Mouse (Mus musculus) activated CD4-positive, CD25-positive, alpha-beta regulatory T cell, adult 4 months (primary cell): ENCODE results near the gene Trim44. TPM values are rescaled to one million over a fixed set of nuclear protein-coding genes. Genes with fewer than 3 reads are reported as not detected.

Experiments
- ATAC-seq: one replicate; pipeline ENCODE4 v1.8.0; 2017
- polyA plus RNA-seq, 2 experiments: library from polyadenylated mRNA; unstranded; fragments of 100-300 nt; shearing (Covaris generic); gene quantifications; one replicate each; pipeline ENCODE4 v1.2.1; 2017

The Trim44 gene
- polyA plus RNA-seq, 2 experiments from 2014 or later: 5.7 to 6.8 TPM

DNA sequence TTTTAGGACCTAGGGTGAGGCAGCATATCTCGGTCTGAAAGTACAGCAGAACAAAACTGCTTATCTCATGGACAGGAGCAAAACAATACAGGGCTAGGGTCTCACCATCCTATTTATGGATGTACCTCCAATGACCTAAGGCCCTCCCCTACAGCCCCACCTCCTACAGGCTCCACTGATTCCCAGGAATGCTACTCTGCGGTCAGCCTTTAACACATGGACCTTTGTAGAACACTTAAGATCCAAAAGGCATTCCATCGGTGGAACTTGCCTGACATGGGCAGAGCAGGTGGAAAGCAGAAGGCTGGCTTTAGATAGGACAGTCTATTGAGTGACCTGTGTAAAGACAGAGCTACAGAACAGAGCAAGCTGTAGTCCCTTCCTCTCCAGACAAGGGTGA lies 120.3 kb downstream of the Trim44 start:
- ATAC-seq: no peak

DNA sequence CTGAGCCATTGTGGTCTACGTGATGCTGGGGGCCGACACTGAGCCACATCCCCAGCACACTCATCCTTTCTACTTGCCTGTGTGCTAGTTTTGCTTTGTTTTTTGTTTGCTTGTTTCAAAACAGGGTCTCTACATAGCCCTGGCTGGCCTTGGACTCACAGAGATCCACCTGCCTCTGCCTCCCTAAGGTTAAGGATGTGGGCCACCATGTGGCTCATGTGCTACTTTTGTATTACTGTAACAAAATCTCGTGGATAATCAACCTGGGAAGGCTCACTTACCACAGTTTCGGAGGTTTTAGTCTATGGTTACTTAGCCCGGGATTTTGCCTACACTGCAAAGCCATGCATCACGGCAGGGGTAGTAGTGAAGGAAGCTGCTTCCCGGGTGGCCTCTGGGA lies 125.5 kb downstream of the Trim44 start:
- no peak for ATAC-seq

DNA sequence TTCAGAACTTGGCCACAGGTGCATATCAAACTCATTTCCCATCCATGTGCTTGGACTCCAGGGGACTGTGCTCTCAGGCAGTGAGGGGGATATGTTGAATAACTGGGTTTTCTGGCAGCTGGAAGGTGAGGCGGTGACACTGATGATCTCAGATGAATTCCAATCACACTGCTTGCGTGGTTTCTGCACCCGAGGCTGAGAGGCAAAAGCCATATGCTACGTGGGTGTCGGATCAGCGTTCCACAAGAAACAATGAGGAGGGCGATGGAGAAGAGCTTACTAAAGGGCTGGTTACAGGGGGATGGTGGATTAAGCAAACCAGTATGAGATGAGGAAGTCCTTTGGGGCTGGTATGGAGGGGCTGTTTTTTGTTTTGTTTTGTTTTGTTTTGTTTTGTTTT lies 127.8 kb downstream of the Trim44 start:
- ATAC-seq: no peak

GRCm38 (mm10) chr2:102277946-102278345 lies 129.7 kb downstream of the Trim44 start:
- no peak for ATAC-seq

- ATAC-seq: no peak
These were observed 134.3 kb downstream of the Trim44 start for GRCm38 (mm10) chr2:102273280-102273679.

- no peak for ATAC-seq
These were observed 139.9 kb downstream of the Trim44 start for GRCm38 (mm10) chr2:102267582-102268339.

DNA sequence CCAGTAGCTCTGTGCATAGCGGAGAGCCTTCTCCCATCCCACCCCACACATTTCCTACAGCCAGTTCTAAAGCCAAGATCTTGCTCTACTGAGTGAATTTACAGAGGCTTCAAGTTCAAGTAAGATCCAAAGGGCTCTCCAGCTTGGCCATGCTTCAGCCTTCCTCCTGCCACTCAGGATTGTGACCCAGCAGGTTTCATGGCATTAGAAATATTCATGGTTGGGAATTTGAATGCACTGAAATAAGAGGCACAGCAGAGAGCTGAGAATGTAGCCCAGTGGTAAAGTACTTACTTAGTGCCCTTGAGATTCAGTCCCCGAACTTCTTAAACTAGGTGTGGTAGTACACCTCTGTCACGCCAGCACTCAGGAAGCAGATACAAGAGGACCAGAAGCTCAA lies 140.7 kb downstream of the Trim44 start:
- no peak for ATAC-seq

DNA sequence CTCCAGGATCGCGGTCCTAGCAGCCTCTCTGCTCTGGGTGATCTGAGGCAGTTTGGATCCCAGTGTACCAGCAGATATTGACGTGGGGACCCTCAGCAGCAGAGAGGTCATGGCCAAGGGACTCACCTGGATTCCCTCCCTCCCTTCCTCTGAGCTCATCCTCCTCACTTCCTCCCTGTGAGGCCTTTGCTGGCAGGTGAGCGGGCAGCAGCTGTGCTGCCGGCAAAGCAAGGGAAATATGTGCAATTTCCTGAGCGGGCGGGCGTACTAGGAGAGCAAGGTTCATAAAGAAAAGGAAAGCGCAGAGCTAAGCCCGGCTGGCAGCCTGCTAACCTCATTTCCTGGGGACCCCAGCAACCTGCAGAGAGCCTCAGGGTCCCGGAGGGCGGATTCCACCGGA lies 148.5 kb downstream of the Trim44 start:
- ATAC-seq: peak; percentile 49

GRCm38 (mm10) chr2:102258682-102259081 lies 148.9 kb downstream of the Trim44 start:
- ATAC-seq: no peak

GRCm38 (mm10) chr2:102257964-102258605 lies 149.5 kb downstream of the Trim44 start:
- ATAC-seq: peak; percentile 53

DNA sequence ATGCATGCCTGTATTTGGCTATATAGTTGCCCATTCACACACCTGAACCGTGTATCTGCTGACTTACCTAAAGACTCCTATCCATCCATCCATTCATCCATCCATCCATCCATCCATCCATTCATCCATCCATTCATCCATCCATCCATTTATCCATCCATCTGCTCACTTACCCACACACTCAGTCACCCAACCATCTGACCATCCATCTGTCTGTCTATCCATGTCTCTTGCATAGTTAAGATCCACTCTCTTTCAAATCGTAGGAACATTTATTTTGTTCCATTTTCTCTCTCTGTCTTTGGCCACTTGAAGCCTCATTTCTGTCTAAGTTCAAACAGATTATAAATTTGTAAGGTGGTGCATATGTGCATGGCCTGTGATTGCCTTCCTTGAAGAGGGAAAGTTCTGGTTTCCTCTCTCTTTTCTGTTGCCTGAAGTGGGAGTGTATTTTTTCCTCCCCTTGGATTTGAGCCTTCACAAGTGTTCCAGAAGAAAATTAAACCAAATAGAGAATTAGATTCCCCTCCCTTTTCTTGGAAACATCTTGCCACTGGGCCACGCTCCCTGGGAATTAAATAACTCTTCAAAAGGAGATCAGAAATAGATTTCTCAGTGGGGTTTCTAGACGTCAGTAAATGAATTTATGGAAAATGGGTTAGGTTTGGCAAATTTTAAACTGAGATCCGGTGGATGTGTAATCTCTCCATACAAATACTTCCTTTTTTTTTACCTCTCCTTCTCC lies 150.9 kb downstream of the Trim44 start:
- ATAC-seq: no peak

DNA sequence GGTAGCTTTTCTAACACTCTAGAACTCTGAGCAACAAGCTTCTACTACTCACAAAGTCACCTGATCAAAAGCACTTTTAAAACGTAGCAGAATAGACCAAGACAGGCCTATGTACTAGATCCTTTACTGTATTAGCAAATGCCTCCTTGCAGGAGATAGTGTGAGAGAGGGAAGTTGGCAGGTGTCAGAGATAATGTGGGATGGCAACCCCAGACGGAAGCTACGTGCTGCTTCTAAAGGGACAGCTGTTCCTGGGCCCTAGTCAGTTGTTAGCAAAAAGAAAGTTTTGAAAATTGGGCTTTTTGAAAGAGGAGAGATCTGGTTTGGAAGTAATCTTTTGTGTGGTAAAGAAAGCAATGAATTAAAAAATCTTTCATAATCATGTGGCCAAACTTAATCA lies 151.5 kb downstream of the Trim44 start:
- ATAC-seq: no peak

DNA sequence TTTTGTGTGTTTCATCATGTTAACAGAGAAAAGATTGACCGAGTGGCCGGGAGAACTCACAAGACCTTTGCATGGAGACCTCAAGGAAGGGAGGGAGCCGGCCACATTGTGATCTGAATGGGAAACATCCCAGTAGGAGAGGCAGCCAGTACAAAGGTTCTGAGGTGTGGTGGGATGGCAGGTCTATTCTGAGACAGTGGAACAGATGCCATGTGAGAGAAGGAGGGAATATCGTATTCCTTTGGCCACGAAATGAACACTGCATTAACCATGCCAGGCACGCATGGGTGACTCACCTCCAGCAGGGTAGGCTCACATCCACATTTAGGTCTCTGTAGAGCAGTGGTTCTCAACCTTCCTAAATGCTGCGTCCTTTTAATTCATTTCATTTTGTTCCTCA lies 154.4 kb downstream of the Trim44 start:
- ATAC-seq: no peak

DNA sequence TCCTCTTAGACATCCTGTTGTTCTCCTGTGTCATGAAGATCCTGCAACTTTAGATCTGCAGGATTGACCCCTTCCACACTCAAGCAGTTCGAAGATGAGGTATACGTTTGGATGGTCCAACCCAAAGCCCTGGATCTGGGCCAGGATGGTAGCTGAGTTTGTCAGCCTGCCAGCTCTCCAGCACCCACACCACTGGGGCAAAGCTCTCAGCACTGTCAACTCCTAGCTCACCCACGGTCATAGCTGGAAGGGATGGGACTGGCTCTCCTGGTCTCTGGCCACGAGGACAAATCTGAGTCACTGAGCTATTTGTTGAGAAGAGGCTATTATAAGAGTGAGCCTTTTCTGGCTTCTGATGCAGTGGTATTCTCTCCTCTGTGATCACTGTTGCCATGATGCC lies 155.0 kb downstream of the Trim44 start:
- ATAC-seq: no peak

Other genes starting within 250 kb of the Trim44 start
- gene Ldlrad3, start 221.4 kb downstream of the Trim44 start, polyA plus RNA-seq: under 1 TPM; 0.28 to 0.70 TPM
- gene Fjx1, start 44.7 kb upstream of the Trim44 start, polyA plus RNA-seq: not detected
- not detected for gene Pamr1, start 142.2 kb upstream of the Trim44 start, polyA plus RNA-seq